Mouse (Mus musculus) cerebellum, adult 18-20 months (tissue): ENCODE measurements around the gene Wfikkn1.

Experiments used
- DNase-seq, 2 experiments: peaks; one replicate each; pipeline ENCODE4 v3.0.0; 2021

The Wfikkn1 gene

DNA sequence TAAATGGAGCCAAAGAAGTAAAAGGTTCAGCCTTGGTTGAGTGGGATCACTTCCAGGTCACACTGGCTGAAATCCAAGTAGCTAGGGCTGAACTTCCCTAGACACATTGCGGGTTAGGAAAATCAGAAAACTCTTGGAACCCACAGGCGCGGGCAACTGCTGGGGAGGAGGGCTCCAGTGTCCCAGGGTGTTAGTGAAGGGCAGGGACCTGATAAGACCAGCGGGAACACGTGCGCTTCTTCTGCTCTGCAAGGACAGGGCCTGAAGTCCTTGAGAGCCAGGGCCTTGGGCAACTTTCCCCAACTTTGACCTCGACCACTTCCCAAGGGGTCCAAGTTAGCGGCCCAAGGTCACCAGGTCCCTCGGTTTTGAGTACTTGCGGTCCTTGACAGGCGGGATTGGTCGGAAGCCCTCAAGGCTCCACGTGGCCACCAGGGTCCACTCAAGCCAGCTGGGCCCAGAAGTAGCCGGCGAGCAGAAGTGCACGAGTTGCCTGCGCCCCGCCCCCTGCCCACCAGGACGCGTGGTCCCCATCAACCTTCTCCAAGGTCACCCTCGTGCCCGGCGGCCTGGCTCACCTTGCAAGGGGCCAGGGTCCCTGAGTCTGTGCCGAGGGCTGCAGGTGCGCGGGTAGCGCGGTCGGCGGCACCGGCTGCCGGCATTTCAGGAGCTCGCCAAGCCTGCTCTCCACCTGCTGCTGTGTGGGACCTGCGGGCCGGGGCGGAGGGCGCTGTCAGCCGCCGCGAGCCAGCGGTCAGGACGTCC is 12.6 kb downstream of the Wfikkn1 start:
- DNase-seq = peak in 1 of 2 experiments; percentile 44

GRCm38 (mm10) chr17:25867509-25867835 is 13.2 kb downstream of the Wfikkn1 start:
- DNase-seq = no peak

- DNase-seq = no peak
Observed at GRCm38 (mm10) chr17:25866172-25866571, 14.5 kb downstream of the Wfikkn1 start.

- no peak for DNase-seq
Observed at GRCm38 (mm10) chr17:25865288-25865687, 15.4 kb downstream of the Wfikkn1 start.

GRCm38 (mm10) chr17:25864311-25864710 is 16.3 kb downstream of the Wfikkn1 start:
- no peak for DNase-seq

GRCm38 (mm10) chr17:25863681-25864080 is 17.0 kb downstream of the Wfikkn1 start:
- DNase-seq = no peak

DNA sequence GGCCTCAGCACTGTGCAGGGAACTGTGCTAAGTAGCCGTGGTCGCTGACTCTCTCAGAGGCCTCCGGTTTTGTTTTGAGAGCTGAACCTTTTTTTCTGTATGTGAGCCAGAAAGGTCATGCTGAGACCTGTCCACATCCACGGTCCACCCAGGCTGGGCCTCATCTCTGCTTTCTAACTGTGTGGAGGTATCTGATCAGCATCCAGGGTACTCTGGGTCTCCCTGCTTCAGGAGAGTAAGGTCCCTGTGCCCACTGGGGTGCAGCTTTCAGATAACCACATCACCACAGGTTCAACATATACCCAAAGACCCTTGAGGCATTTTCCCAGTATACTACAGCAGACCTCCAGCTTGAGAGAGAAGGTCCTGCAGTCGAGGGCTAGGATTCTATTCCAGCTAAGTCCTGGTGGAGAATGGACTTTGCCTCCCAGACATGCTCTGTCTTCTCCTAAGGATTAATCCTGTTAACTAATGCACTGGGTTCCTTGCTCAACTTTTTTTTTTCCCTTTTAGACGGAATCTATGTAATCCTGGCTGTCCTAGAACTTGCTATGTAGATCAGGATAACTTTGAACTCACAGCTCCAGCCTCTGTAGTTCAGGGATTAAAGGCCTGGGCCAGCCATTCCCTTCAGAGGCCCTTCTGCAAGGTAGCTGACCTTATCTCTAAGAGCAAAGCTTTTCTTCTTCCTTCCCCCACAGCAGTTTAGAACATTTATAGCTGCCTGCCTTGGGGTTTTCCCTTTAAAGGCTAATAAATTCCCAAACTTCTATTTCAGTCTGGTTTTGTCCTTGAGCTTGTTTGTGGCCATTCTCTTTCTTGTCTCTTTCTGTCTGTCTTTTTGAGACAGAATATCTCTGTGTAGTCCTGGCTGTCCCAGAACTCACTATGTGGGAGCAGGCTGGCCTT is 18.7 kb downstream of the Wfikkn1 start:
- no peak for DNase-seq

- peak; percentile 92 to 93 for DNase-seq
Observed at GRCm38 (mm10) chr17:25860832-25861703, 19.6 kb downstream of the Wfikkn1 start, which contains the start of gene Wdr90. Gene Wdr90, minus strand, starts transcription at chr17:25861501.

- DNase-seq = no peak
Observed at GRCm38 (mm10) chr17:25860229-25860628, 20.4 kb downstream of the Wfikkn1 start.

GRCm38 (mm10) chr17:25844396-25844901 is 36.2 kb downstream of the Wfikkn1 start, which contains the start of gene Rhot2:
Gene Rhot2, minus strand, starts transcription at chr17:25844851.
- peak; percentile 93 to 98 for DNase-seq

GRCm38 (mm10) chr17:25843636-25844395 is 36.8 kb downstream of the Wfikkn1 start:
- peak in 1 of 2 experiments; percentile 50 for DNase-seq

- DNase-seq = no peak
Observed at GRCm38 (mm10) chr17:25843122-25843521, 37.5 kb downstream of the Wfikkn1 start.

- no peak for DNase-seq
Observed at GRCm38 (mm10) chr17:25842509-25842908, 38.1 kb downstream of the Wfikkn1 start.

- no peak for DNase-seq
Observed at GRCm38 (mm10) chr17:25841117-25841880, 39.4 kb downstream of the Wfikkn1 start, which contains the start of gene Gm20683. Gene Gm20683, minus strand, starts transcription at chr17:25841763.

GRCm38 (mm10) chr17:25840519-25840918 is 40.1 kb downstream of the Wfikkn1 start:
- no peak for DNase-seq

DNA sequence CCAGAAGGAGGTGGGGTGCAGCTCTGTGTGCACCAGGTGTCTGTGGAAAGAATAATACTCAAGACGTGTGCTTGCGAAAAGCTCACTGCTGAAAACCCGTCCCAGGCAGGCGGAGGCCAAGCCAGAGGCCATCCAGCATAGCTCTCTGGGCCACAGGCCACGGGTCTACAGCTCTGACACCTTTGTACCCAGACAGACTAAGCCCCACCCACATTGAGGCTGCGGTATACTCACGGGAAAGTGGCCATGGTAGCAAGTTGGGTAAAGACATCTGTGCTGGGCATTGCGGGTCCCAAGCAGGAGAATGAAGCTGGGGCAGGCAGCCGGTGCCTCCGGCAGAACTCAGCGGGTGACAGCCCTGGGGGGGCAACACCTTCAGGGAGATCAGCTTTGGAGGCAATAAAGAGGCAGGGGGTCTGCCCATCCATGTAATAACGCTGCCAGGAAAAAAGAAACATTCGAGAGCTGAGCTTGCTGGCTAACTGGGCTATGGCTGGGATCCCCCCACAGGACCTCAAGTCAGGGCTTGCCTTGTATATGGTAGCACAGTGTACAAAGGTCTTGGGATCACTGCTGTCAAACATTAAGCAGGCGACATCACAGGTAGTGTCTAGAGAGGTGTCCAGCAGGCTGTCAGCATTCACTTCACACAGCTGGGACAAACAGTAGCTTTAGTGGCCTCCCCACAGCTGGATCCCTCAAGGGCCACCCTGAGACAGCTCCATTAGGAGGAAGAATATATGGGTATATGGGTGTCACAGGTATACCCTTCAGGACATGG is 41.0 kb downstream of the Wfikkn1 start:
- no peak for DNase-seq

DNA sequence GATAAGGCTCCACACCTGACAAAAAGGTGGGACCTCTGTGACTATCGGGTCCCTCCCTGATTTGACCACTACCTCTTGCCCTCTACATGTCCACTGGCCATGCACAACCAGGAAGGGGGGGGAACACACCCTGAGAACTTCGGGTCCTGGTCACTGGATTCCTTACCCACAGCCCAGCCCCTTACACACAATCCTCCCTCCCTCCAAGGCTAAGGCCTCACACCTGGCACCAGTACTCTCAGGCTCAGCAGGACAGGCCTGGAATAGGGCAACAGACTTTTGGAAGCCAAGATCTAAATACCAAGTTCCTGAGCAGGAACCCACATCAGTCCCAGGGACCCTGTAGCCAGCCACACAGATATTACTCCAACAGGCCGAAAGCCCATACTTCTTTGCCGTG is 41.8 kb downstream of the Wfikkn1 start:
- DNase-seq = no peak

DNA sequence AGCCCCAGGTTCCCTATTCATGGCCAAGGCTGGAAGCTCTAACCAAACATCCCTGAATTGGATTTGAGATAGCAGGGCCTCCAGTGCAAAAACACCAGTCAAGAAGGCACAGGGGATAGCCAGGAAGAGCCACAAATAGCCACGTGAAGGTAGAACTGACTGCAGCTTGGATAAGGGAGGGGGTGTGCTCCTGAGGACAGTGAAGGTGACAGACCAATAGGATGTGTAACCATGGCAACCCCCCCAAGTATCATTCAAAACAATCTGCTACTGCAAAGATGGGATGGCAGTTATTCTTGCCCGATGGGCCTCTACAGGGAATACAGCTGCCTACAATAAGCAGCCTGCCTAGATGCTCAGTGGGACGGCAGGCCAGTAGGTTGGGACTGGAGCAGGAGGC is 43.1 kb downstream of the Wfikkn1 start:
- DNase-seq = peak in 1 of 2 experiments; percentile 25

GRCm38 (mm10) chr17:25837076-25837410 is 43.6 kb downstream of the Wfikkn1 start, which contains the start of gene Rhbdl1:
Gene Rhbdl1, minus strand, starts transcription at chr17:25837295.
- DNase-seq = peak; percentile 87 to 90
